16 mouse cellular contexts compared by ENCODE assay signal in genomic region chr2:128784814-128785213, GRCm38 (mm10).
"Had no signal": no experiment of that assay in that cellular context is flagged by ENCODE, and none has a peak within 500 bp of the region (broad histone marks: within the 10 kb centered on the region; RNA-seq: fewer than 3 reads in every experiment).

No protein-coding gene starts in this region.

- H3K4me1 ChIP-seq: liver, embryonic 15.5 days had no signal

- H3K9ac ChIP-seq: liver, embryonic 15.5 days; neural tube, embryonic 12.5 days had no signal

- H3K9me3 ChIP-seq: liver, embryonic 15.5 days; midbrain, embryonic 10.5 days; neural tube, embryonic 12.5 days had no signal

- H3K27ac ChIP-seq: layer of hippocampus, adult 2 months; left cerebral cortex, adult 2 months; liver, embryonic 15.5 days; midbrain, embryonic 10.5 days; neural tube, embryonic 12.5 days; stomach, postnatal 0 days had no signal

- DNase-seq: kidney, adult 18-20 months; kidney, postnatal 10 days; kidney, postnatal 4 days; lung, adult 2 months; lung, postnatal 36 days; midbrain, embryonic 14.5 days; thymus, adult 2 months; thymus, postnatal 36 days had no signal

- H3K4me3 ChIP-seq: layer of hippocampus, adult 2 months; left cerebral cortex, adult 2 months; liver, embryonic 15.5 days; midbrain, embryonic 10.5 days; neural tube, embryonic 12.5 days had no signal

- H3K4me2 ChIP-seq: liver, embryonic 11.5 days; liver, embryonic 15.5 days; neural tube, embryonic 12.5 days had no signal

- H3K27me3 ChIP-seq: liver, embryonic 15.5 days; neural tube, embryonic 12.5 days had no signal

- ATAC-seq: lung, postnatal 0 days had no signal

- H3K36me3 ChIP-seq: liver, embryonic 15.5 days; neural tube, embryonic 12.5 days had no signal
